Mouse (Mus musculus): ENCODE results near the gene Neurl2. TPM values are rescaled to one million over a fixed set of nuclear protein-coding genes. Genes with fewer than 3 reads are reported as not detected.

Neurl2 gene
- polyA plus RNA-seq, 1 experiment: 5.4 TPM

DNA sequence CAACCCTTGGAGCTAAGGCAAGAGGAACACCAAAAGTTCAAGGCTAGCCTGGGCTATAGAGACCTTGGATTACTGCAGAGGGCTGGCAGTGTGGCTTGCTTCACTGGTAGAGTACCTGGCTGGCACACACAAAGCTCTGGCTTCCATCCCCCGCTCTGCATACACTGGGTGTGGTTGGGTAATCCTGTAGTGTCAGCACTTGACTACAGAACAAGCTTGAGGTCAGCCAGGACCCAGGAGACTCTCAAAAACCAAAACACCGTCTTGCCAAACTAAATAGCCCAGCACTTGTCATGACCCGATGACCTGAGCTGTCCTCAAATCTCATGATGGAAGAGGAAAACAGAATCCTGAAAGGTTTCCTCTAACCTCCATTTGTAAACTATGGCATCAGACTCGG, 42.8 kb downstream of the Neurl2 start:
- H3K4me1 ChIP-seq: peaks cover 35% of the 10 kb centered on the region
- peaks cover 69% of the 10 kb centered on the region for H3K36me3 ChIP-seq (replicated peaks; ENCODE audit: low read length)
- no peak overlapping the region for H3K4me3 ChIP-seq (replicated peaks)
- no peaks in the 10 kb centered on the region for H3K9me3 ChIP-seq
- TF ChIP-seq GATA1 (IDR thresholded peaks at IDR 0.05; ENCODE audit: borderline replicate concordance, low read length): no peak
- TF ChIP-seq FLI1 (IDR thresholded peaks at IDR 0.05; ENCODE audit: low read length): no peak
- no peaks in the 10 kb centered on the region for H3K27me3 ChIP-seq (replicated peaks)

- Histone ChIP-seq H3K27me3 (replicated peaks) (no peaks in the 10 kb centered on the region), H3K9me3 (no peaks in the 10 kb centered on the region), H3K4me1 (peaks cover 34% of the 10 kb centered on the region), H3K36me3 (replicated peaks; ENCODE audit: low read length) (peaks cover 51% of the 10 kb centered on the region), H3K4me3 (replicated peaks) (no peak overlapping the region)
- TF ChIP-seq FLI1 (IDR thresholded peaks at IDR 0.05; ENCODE audit: low read length) (no peak), GATA1 (IDR thresholded peaks at IDR 0.05; ENCODE audit: borderline replicate concordance, low read length) (no peak)
Measured at GRCm38 (mm10) chr2:164788411-164788810, 44.8 kb downstream of the Neurl2 start.

- peaks cover 38% of the 10 kb centered on the region for H3K4me1 ChIP-seq
- no peak overlapping the region for H3K4me3 ChIP-seq (replicated peaks)
- H3K36me3 ChIP-seq (replicated peaks; ENCODE audit: low read length): peaks cover 44% of the 10 kb centered on the region
- no peaks in the 10 kb centered on the region for H3K9me3 ChIP-seq
- no peak for TF ChIP-seq FLI1 (IDR thresholded peaks at IDR 0.05; ENCODE audit: low read length)
- TF ChIP-seq GATA1 (IDR thresholded peaks at IDR 0.05; ENCODE audit: borderline replicate concordance, low read length): no peak
- peaks cover 3% of the 10 kb centered on the region for H3K27me3 ChIP-seq (replicated peaks)
Measured at GRCm38 (mm10) chr2:164787779-164788178, 45.5 kb downstream of the Neurl2 start.

DNA sequence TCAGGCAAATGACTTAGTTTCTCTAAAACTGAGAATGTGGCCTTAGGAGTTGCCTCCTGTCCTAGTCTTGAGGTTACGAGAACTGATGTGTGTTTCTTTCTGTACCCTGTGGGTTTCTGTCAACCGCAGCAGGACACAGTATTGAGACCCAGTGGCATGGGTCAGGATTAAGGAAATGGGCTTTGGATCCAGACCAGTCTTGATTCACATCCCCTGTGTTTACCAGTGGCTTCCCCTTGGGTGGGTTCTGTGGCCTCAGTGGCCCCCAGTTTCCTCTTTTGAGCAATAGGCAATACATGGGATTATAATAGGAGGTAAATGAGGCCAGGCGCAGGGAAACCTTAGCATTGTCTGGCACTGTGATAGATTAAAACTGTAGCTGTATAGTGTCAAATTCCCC, 46.2 kb downstream of the Neurl2 start:
- TF ChIP-seq GATA1 (IDR thresholded peaks at IDR 0.05; ENCODE audit: borderline replicate concordance, low read length) (no peak), FLI1 (IDR thresholded peaks at IDR 0.05; ENCODE audit: low read length) (no peak)

DNA sequence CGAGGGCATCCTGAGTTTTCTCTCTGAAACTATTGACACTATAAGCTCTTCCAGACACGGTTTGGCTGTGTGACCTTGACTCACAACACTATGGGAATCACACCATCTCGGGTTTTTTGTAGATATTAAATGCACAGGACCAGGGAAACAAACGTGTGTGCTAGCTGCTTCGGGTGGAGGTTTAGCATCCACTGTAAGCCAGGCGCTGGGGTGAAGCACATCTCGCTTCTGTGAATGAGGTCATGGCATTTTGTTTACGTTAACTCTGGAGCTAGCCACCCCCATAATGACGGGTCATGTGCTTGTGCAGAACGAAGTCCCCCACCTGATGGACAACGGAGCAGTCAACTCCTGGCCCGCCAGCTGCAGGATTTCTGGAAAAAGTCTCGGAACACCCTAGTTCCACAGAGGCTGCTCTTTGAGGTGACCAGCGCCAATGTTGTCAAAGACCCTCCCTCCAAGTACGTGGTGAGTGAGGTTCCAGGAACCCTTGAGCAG, 46.8 kb downstream of the Neurl2 start:
- Histone ChIP-seq H3K27me3 (replicated peaks) (peaks cover 12% of the 10 kb centered on the region), H3K4me3 (replicated peaks) (peak overlapping the region; percentile 93), H3K36me3 (replicated peaks; ENCODE audit: low read length) (peaks cover 31% of the 10 kb centered on the region), H3K4me1 (peaks cover 49% of the 10 kb centered on the region), H3K9me3 (no peaks in the 10 kb centered on the region)
- TF ChIP-seq GATA1 (IDR thresholded peaks at IDR 0.05; ENCODE audit: borderline replicate concordance, low read length) (no peak), FLI1 (IDR thresholded peaks at IDR 0.05; ENCODE audit: low read length) (no peak)

More for the DNA sequence above, 46.2 kb downstream of the Neurl2 start:
- H3K4me3 ChIP-seq (replicated peaks): no peak overlapping the region
- peaks cover 8% of the 10 kb centered on the region for H3K27me3 ChIP-seq (replicated peaks)
- no peaks in the 10 kb centered on the region for H3K9me3 ChIP-seq
- H3K4me1 ChIP-seq: peaks cover 46% of the 10 kb centered on the region
- H3K36me3 ChIP-seq (replicated peaks; ENCODE audit: low read length): peaks cover 37% of the 10 kb centered on the region

- H3K9me3 ChIP-seq: no peaks in the 10 kb centered on the region
- H3K4me3 ChIP-seq (replicated peaks): peak within 1 kb of the TSS; percentile 93
- TF ChIP-seq FLI1 (IDR thresholded peaks at IDR 0.05; ENCODE audit: low read length) (no peak), GATA1 (IDR thresholded peaks at IDR 0.05; ENCODE audit: borderline replicate concordance, low read length) (no peak)
- peaks cover 24% of the 10 kb centered on the region for H3K36me3 ChIP-seq (replicated peaks; ENCODE audit: low read length)
- H3K4me1 ChIP-seq: peaks cover 49% of the 10 kb centered on the region
- peaks cover 13% of the 10 kb centered on the region for H3K27me3 ChIP-seq (replicated peaks)
Measured at GRCm38 (mm10) chr2:164785481-164786387, 47.5 kb downstream of the Neurl2 start, which contains the start of gene Snx21. Snx21 (plus strand) TSS chr2:164785823.

GRCm38 (mm10) chr2:164784869-164785420, 48.3 kb downstream of the Neurl2 start:
- Histone ChIP-seq H3K9me3 (no peaks in the 10 kb centered on the region), H3K4me1 (peaks cover 49% of the 10 kb centered on the region), H3K27me3 (replicated peaks) (peaks cover 18% of the 10 kb centered on the region), H3K36me3 (replicated peaks; ENCODE audit: low read length) (peaks cover 16% of the 10 kb centered on the region), H3K4me3 (replicated peaks) (peak overlapping the region; percentile 93)
- TF ChIP-seq GATA1 (IDR thresholded peaks at IDR 0.05; ENCODE audit: borderline replicate concordance, low read length) (no peak), FLI1 (IDR thresholded peaks at IDR 0.05; ENCODE audit: low read length) (no peak)

- H3K4me3 ChIP-seq (replicated peaks): no peak overlapping the region
- H3K9me3 ChIP-seq: no peaks in the 10 kb centered on the region
- TF ChIP-seq FLI1 (IDR thresholded peaks at IDR 0.05; ENCODE audit: low read length): no peak
- no peak for TF ChIP-seq GATA1 (IDR thresholded peaks at IDR 0.05; ENCODE audit: borderline replicate concordance, low read length)
- H3K36me3 ChIP-seq (replicated peaks; ENCODE audit: low read length): peaks cover 10% of the 10 kb centered on the region
- H3K4me1 ChIP-seq: peaks cover 48% of the 10 kb centered on the region
- H3K27me3 ChIP-seq (replicated peaks): peaks cover 27% of the 10 kb centered on the region
Measured at GRCm38 (mm10) chr2:164783926-164784581, 49.2 kb downstream of the Neurl2 start.

DNA sequence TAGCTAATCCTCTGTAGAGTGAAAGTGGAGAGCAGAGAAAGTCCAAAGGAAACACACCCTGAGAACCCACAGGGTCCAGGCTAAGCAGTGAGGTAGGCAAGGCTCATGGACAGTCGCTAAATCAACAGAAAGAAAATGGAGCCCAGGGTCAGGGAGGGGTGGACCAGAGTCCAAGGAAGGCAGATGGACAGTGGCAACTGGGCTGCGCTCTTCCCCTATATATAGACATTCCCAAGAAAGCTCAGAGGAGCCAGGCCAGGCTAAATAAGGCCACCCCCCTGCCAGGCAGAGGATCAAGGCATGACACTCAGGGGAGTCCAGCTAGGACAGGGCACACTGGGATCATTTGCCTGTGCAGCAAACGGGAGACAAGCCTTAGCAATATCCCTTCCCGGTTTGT, 51.4 kb downstream of the Neurl2 start:
- TF ChIP-seq GATA1 (IDR thresholded peaks at IDR 0.05; ENCODE audit: borderline replicate concordance, low read length) (no peak), FLI1 (IDR thresholded peaks at IDR 0.05; ENCODE audit: low read length) (no peak)
- Histone ChIP-seq H3K27me3 (replicated peaks) (peaks cover 49% of the 10 kb centered on the region), H3K36me3 (replicated peaks; ENCODE audit: low read length) (no peaks in the 10 kb centered on the region), H3K4me3 (replicated peaks) (no peak overlapping the region), H3K4me1 (peaks cover 41% of the 10 kb centered on the region), H3K9me3 (peaks cover 5% of the 10 kb centered on the region)

Other genes with a start within 250 kb of the Neurl2 start
- gene Wfdc6a, start 248.0 kb downstream of the Neurl2 start, polyA plus RNA-seq (2012; ENCODE audit: insufficient read depth, low replicate concordance): not detected in 2 replicates
- gene Eppin, start 239.9 kb downstream of the Neurl2 start, polyA plus RNA-seq (2012; ENCODE audit: insufficient read depth, low replicate concordance): not detected in 2 replicates
- gene Wfdc6b, start 219.9 kb downstream of the Neurl2 start, polyA plus RNA-seq (2012; ENCODE audit: insufficient read depth, low replicate concordance): not detected in 2 replicates
- 0.68 TPM in 1 of 2 replicates, not detected in the other for gene Wfdc8, start 219.8 kb downstream of the Neurl2 start, polyA plus RNA-seq (2012; ENCODE audit: insufficient read depth, low replicate concordance)
- gene Wfdc16, start 194.7 kb downstream of the Neurl2 start, polyA plus RNA-seq (2012; ENCODE audit: insufficient read depth, low replicate concordance): not detected in 2 replicates
- not detected in 2 replicates for gene Wfdc10, start 177.4 kb downstream of the Neurl2 start, polyA plus RNA-seq (2012; ENCODE audit: insufficient read depth, low replicate concordance)
- not detected in 2 replicates for gene Wfdc9, start 176.9 kb downstream of the Neurl2 start, polyA plus RNA-seq (2012; ENCODE audit: insufficient read depth, low replicate concordance)
- not detected in 2 replicates for gene Wfdc11, start 159.4 kb downstream of the Neurl2 start, polyA plus RNA-seq (2012; ENCODE audit: insufficient read depth, low replicate concordance)
- not detected in 2 replicates for gene Wfdc13, start 148.3 kb downstream of the Neurl2 start, polyA plus RNA-seq (2012; ENCODE audit: insufficient read depth, low replicate concordance)
- not detected in 2 replicates for gene Spint4, start 135.0 kb downstream of the Neurl2 start, polyA plus RNA-seq (2012; ENCODE audit: insufficient read depth, low replicate concordance)
- not detected in 2 replicates for gene Spint5, start 118.2 kb downstream of the Neurl2 start, polyA plus RNA-seq (2012; ENCODE audit: insufficient read depth, low replicate concordance)
- not detected in 2 replicates for gene Wfdc3, start 87.5 kb downstream of the Neurl2 start, polyA plus RNA-seq (2012; ENCODE audit: insufficient read depth, low replicate concordance)
- gene Dnttip1, start 87.5 kb downstream of the Neurl2 start, polyA plus RNA-seq (2012; ENCODE audit: insufficient read depth, low replicate concordance): 41.6 and 49.2 TPM in 2 replicates
- gene Ube2c, start 63.6 kb downstream of the Neurl2 start, polyA plus RNA-seq (2012; ENCODE audit: insufficient read depth, low replicate concordance): 43.1 and 121 TPM in 2 replicates
- gene Tnnc2, start 53.5 kb downstream of the Neurl2 start, polyA plus RNA-seq (2012; ENCODE audit: insufficient read depth, low replicate concordance): not detected in 2 replicates
- 7.7 and 9.9 TPM in 2 replicates for gene Snx21, start 47.6 kb downstream of the Neurl2 start, polyA plus RNA-seq (2012; ENCODE audit: insufficient read depth, low replicate concordance)
- gene Acot8, start 28.6 kb downstream of the Neurl2 start, polyA plus RNA-seq (2012; ENCODE audit: insufficient read depth, low replicate concordance): 63.1 and 87.6 TPM in 2 replicates
- 0.40 TPM in 1 of 2 replicates, not detected in the other for gene Zswim3, start 28.4 kb downstream of the Neurl2 start, polyA plus RNA-seq (2012; ENCODE audit: insufficient read depth, low replicate concordance)
- 13.3 and 15.6 TPM in 2 replicates for gene Zswim1, start 10.8 kb downstream of the Neurl2 start, polyA plus RNA-seq (2012; ENCODE audit: insufficient read depth, low replicate concordance)
- not detected in 2 replicates for gene Spata25, start 4.9 kb downstream of the Neurl2 start, polyA plus RNA-seq (2012; ENCODE audit: insufficient read depth, low replicate concordance)
- gene Ctsa, start 583 bp downstream of the Neurl2 start, polyA plus RNA-seq (2012; ENCODE audit: insufficient read depth, low replicate concordance): 135 and 694 TPM in 2 replicates
- gene Pltp, start 24.3 kb upstream of the Neurl2 start, polyA plus RNA-seq (2012; ENCODE audit: insufficient read depth, low replicate concordance): 15.1 and 146 TPM in 2 replicates
- 120 and 158 TPM in 2 replicates for gene Pcif1, start 45.8 kb upstream of the Neurl2 start, polyA plus RNA-seq (2012; ENCODE audit: insufficient read depth, low replicate concordance)
- 21.8 and 45.9 TPM in 2 replicates for gene Zfp335, start 78.3 kb upstream of the Neurl2 start, polyA plus RNA-seq (2012; ENCODE audit: insufficient read depth, low replicate concordance)
- 2.4 TPM in 1 of 2 replicates, not detected in the other for gene Mmp9, start 107.3 kb upstream of the Neurl2 start, polyA plus RNA-seq (2012; ENCODE audit: insufficient read depth, low replicate concordance)
- 0.47 and 0.89 TPM in 2 replicates for gene Slc12a5, start 127.3 kb upstream of the Neurl2 start, polyA plus RNA-seq (2012; ENCODE audit: insufficient read depth, low replicate concordance)
- gene Ncoa5, start 201.4 kb upstream of the Neurl2 start, polyA plus RNA-seq (2012; ENCODE audit: insufficient read depth, low replicate concordance): 19.6 and 47.5 TPM in 2 replicates
- 0.12 TPM in 1 of 2 replicates, not detected in the other for gene Cd40, start 222.2 kb upstream of the Neurl2 start, polyA plus RNA-seq (2012; ENCODE audit: insufficient read depth, low replicate concordance)